Mouse (Mus musculus) layer of hippocampus, adult 2 months (tissue): ENCODE data around the gene Gzme. TPM values are rescaled to one million over a fixed set of nuclear protein-coding genes. Genes with fewer than 3 reads are reported as not detected.

Source experiments
- DNase-seq, 2 experiments: peaks; one replicate each; pipeline ENCODE4 v3.0.0; 2022; ENCODE audit warnings: low spot score in 2 of 2
- H3K27ac ChIP-seq: fragments of 200-600 bp; 2 replicates; pipeline ENCODE4 v1.8.1; 2022
- H3K4me3 ChIP-seq: fragments of 200-600 bp; 2 replicates; pipeline ENCODE4 v1.8.1; 2022; ENCODE audit warnings: mild to moderate bottlenecking
- CTCF ChIP-seq: fragments of 200-600 bp; conservative IDR thresholded peaks from 2 replicates; pipeline ENCODE4 v1.8.1; 2022; ENCODE audit warnings: antibody characterized with exemption, mild to moderate bottlenecking, moderate library complexity
- microRNA-seq, 2 experiments: library from miRNA; unstranded; fragments of <30 nt; microRNA quantifications; one replicate each; pipeline ENCODE4 v1.2.0; 2021
- total RNA-seq, 2 experiments: library from RNA; stranded (reverse); gene quantifications; 2 replicates each; pipeline ENCODE4 v1.2.3; 2021

Gene Gzme
- total RNA-seq, 2 experiments from 2014 or later: not detected

GRCm38 (mm10) chr14:56098940-56099339 is 21.5 kb downstream of the Gzme start:
- TF ChIP-seq CTCF: peak; percentile 68
- H3K27ac ChIP-seq: no peak overlapping the region
- no peak for DNase-seq
- H3K4me3 ChIP-seq: no peak overlapping the region

DNA sequence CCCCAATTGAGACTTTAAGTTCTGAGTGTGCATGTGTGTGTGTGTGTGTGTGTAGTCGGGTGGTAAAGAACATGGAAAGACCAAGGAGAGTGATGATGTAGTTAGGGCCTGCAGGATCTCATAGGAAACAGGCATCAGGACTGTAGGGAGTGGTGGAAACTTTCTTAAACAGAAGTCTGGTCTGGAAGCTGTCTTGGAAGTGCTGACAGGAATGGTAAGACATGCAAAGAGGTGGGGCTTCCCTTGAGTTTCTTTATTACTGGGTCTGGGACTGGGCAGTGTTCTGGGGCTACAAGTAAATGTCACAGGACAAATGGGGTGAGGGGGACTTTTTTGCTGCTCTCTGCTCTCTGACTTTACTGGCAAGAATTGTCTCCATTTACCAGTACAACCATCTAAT is 22.8 kb downstream of the Gzme start:
- DNase-seq: no peak
- no peak overlapping the region for H3K4me3 ChIP-seq
- no peak overlapping the region for H3K27ac ChIP-seq
- TF ChIP-seq CTCF: no peak

DNA sequence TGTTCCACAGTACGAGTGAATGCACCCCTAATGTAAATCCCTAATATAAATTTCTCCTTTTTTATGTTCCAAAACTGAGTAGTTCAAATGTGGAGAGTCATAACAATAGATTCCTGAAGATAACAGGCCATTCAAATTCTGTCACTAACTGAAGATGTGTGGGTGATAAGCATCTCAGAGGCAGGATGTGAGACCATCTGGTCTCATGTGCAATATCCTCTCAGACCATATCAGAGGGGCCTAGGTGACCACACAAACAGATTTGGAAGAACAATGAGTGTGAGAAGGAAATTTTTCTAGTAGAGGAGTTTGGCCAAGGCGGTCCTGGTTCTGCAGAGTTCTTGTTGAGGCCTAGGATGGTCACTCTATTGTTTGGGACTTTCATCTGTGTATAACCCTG is 27.1 kb downstream of the Gzme start:
- H3K4me3 ChIP-seq: no peak overlapping the region
- no peak overlapping the region for H3K27ac ChIP-seq
- no peak for DNase-seq
- TF ChIP-seq CTCF: no peak

DNA sequence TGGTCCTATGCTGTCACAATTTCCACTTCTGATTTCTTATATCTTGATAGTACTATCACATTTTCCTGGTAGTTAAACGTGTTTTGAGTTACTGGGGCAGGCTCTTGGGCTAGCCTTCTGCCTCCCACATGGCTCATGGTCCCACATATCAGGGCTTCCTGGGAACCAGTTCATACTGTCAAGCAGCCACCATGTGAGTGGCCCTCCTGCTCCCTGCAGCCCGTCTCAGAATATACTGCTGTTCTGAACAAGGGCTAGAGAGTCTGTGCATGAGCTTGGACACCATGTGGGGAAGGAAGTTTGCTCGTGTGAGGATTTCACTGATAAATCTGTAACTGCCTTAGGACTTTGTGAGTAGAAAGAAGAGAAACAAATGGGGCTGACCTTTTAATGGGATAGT is 33.7 kb downstream of the Gzme start:
- Histone ChIP-seq H3K4me3 (no peak overlapping the region), H3K27ac (no peak overlapping the region)
- no peak for TF ChIP-seq CTCF
- DNase-seq: no peak

GRCm38 (mm10) chr14:56085167-56085566 is 35.3 kb downstream of the Gzme start, which contains the start of gene Mcpt8:
Gene Mcpt8, minus strand, starts transcription at chr14:56085273.
- Histone ChIP-seq H3K4me3 (no peak within 1 kb of the TSS), H3K27ac (no peak within 1 kb of the TSS)
- no peak for TF ChIP-seq CTCF
- DNase-seq: no peak

- Histone ChIP-seq H3K4me3 (no peak overlapping the region), H3K27ac (no peak overlapping the region)
- DNase-seq: no peak
- no peak for TF ChIP-seq CTCF
These were observed 38.4 kb downstream of the Gzme start for GRCm38 (mm10) chr14:56082016-56082415.

Small RNA genes lying within 50 kb of the gene (microRNA-seq; reads per million reads assigned to microRNA genes)
- 0 reads per million in 2 experiments for gene Mir6949

Other genes starting within 250 kb of the Gzme start
- gene Cbln3, start 236.2 kb downstream of the Gzme start, total RNA-seq: under 1 TPM; 0.32 to 0.54 TPM
- gene Khnyn, start 235.7 kb downstream of the Gzme start, total RNA-seq: 10 to 100 TPM; 13.2 to 14.7 TPM
- gene Sdr39u1, start 220.3 kb downstream of the Gzme start, total RNA-seq: 10 to 100 TPM; 63.5 to 78.7 TPM
- under 1 TPM in 1 of 2 experiments, not detected in 1; 0.69 TPM for gene Cma1, start 175.9 kb downstream of the Gzme start, total RNA-seq
- not detected for gene Cma2, start 169.6 kb downstream of the Gzme start, total RNA-seq
- gene Mcpt1, start 102.7 kb downstream of the Gzme start, total RNA-seq: not detected
- gene Mcpt9, start 90.1 kb downstream of the Gzme start, total RNA-seq: not detected
- gene Mcpt2, start 78.6 kb downstream of the Gzme start, total RNA-seq: not detected
- under 1 TPM; 0.54 to 1.00 TPM for gene Mcpt4, start 58.3 kb downstream of the Gzme start, total RNA-seq
- gene Mcpt8, start 35.4 kb downstream of the Gzme start, total RNA-seq: not detected
- gene Ctsg, start 18.1 kb downstream of the Gzme start, total RNA-seq: not detected
- gene Gzmd, start 12.0 kb upstream of the Gzme start, total RNA-seq: not detected
- gene Gzmg, start 39.0 kb upstream of the Gzme start, total RNA-seq: not detected
- not detected for gene Gzmn, start 54.0 kb upstream of the Gzme start, total RNA-seq
- not detected for gene Gzmf, start 90.8 kb upstream of the Gzme start, total RNA-seq
- gene Gzmc, start 114.0 kb upstream of the Gzme start, total RNA-seq: not detected
- gene Gzmb, start 141.6 kb upstream of the Gzme start, total RNA-seq: not detected
- not detected for gene Atp12a, start 244.4 kb upstream of the Gzme start, total RNA-seq